Mouse (Mus musculus) lung, postnatal 14 days (tissue): Measurements from ENCODE around the gene Ust.
"Not testable (repeated sequence)": the region's sequence is repeated elsewhere in the genome, so short reads cannot be mapped to it uniquely, and the experiment has no call there.

Experiments used
- DNase-seq: peaks from one replicate; pipeline ENCODE4 v3.0.0; 2021

Ust gene

DNA sequence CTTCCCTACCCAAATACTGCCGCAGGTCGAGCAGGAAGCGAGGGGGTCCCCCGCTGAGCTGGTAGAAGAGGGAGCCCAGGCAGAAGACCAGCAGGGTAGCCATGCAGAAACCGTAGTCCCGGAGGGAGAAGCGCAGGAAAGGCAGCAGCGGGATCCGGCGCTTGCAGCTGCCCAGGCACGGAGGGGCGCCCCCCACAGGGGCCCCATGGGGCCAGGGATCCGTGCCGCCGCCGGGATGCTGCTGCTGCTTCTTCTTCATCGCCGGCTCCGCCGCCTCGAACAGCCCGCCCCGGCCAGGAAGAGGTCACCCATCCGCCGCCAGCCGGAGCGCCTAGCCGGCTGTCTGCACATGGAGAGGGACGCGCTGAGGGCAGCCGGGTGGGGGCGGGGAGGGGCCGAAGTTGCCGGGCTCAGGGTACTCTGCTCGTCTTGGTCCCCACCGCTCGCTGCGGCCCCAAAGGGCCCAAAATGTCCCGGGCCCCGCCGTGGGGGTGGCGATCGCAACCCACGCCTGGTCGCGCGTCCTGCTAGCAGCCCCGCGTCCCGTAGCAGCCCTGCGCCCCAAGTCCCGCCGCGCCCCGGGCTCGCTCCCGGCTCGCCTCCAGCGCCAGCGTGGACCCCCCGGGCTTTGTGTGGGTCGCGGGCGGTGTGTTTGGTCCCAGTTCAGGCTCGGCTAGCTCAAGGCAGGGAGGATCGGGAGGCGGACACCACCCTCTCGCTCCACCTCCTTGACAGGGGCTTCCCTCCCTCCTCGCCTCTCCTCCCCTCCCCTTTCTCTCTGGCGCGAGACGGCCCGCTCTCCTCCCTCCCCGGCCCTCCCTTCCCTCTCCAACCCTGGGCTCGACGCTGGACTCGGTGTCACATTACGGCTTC is at the start of gene Ust:
Ust (minus strand) TSS at position 685 of the 873 bp plus-strand sequence.
- peak; percentile 80 for DNase-seq

DNA sequence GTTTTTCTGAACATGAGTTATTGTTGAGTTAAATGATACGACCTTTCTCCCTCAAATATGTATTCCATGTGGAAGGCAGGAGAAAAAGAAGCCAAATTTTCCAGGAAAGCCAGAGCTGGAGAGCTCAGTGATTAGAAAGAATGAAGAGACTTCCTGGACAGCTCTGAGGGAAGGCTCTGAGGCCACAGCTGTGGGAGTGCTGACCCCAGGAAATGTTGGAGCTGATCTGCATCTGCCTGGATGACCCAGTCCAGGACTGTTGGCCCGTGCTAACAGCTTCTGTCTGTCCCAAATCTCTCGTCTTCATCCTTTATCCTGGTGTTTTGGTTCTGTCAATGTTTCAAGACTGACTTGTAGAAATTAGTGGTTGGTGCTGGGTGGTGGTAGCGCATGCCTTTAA is 42.7 kb upstream of the Ust start:
- DNase-seq: no peak

DNA sequence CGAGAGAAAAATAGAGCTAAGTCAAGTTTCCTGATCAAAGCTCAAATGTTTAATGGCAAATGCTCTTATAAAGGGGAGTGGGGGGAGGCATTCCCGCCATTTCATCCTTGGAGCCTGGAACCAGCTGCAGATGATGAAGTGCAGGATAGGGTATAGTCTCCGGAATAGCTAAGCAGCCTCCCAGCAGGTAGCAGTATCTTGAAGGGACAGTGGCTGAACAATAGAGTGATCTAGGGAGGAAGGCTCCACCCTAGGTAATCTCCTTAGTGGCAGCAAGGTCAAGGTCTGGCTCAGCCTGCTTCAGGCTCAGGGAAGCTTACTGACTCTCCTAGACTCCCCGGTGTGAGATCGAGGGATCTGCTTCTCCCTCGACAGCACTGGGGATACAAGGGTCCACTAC is 40.9 kb upstream of the Ust start:
- DNase-seq: not testable (repeated sequence)

DNA sequence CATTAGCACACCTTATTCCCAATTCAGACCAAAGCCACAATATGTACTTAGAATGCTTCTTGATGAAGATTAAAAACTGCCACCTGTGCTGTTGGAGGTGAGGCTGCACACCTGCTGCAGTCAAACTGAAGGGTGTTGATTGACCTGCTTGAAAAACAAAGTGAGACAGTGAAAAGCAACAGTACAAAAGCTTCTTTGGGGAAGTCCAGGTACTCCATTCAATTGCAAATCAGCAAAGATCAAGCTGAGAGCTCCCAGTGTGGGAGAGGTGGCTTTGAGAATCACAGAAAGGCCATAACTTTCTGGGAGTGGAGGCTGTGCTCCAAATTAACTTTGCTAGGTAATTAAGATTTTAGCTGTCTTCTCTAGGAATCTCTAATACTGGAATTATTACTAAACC is 33.6 kb upstream of the Ust start:
- DNase-seq: not testable (repeated sequence)

DNA sequence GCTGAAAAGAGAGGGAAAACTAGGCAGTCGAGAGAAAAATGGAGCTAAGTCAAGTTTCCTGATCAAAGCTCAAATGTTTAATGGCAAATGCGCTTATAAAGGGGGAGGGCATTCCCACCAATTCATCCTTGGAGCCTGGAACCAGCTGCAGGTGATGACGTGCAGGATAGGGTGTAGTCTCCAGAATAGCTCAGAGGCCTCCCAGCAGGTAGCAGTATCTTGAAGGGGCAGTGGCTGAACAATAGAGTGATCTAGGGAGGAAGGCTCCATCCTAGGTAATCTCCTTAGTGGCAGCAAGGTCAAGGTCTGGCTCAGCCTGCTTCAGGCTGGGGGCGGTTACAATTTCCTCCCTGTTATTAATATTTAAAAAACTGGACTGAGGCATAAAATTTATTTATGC is 33.0 kb upstream of the Ust start:
- not testable (repeated sequence) for DNase-seq

DNA sequence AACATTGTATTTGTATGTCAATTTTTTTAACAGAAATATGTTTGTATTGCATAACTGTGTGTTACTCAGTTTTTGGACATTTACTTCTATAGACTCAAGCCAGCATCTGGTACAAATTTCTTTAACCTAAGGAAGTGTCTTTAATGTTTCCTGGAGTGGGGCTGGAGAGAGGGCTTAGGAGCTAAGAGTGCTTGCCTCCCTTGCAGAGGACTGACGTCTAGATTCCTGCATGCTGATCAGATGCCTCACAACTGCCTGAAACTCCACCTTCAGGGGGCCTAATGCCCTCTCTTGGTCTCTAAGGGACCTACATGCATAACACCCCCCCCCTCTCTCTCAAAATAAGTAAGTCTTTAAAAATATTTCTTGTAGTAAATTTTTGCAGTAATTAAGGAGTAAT is 22.9 kb upstream of the Ust start:
- no peak for DNase-seq

DNA sequence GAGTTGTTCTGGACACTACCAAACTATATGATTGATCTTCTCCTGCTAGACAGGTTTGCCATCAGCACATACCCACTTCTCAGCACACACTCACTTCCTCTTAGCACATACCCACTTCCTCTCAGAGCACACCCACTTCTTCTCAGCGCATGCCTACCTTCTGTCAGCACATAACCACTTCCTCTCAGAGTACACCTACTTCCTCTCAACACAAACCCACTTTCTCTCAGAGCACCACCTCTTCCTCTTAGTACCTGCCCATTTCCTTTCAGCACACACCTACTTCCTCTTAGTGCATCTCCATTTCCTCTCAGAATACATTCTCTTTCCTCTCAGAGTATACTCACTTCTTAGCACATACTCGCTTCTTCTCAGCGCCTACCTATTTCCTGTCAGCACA is 16.8 kb upstream of the Ust start:
- DNase-seq: no peak

DNA sequence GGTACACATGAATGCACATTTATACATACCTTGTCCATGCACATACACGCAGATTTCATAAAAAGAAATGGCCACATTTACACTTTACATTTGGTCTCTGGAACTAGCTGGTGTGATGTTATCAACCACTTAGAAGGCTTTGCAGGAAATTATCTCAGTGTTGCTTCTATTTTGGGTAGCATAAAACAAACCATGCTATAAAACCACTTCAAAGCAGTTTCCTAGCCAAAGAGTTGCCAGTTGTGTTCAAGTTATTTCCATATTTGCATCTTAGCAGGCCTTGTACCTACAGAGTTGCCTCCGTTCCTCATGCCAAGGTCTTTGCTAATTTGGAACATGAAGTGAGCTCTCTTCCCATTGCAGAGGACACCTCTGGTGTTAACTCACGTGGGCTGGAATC is 13.0 kb upstream of the Ust start:
- DNase-seq: no peak

DNA sequence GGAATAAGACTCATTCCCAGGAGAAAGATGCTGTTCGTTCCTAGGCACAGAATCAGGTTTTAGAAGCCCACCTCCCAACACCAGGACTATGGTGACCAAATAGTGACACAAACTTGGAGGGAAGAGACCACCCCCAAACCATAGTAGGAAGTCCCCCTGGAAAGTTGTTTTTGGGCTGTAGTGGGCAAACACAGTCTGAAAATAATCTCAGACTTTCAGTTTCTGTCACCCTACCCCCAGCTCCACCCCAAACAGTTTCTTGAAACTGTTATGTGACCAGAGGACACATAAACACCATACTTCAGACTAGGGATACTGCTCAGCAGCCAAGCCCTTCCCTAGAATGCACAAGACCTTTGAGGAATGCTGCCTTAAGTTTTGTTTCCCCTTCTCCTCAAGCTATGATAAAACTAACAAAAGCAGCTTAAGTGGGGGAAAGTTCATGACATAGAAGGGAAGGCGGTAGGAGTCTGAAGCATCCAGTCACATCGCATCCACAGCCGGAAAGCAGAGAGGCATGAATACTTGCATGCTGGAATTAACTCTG is 12.0 kb upstream of the Ust start:
- DNase-seq: no peak

DNA sequence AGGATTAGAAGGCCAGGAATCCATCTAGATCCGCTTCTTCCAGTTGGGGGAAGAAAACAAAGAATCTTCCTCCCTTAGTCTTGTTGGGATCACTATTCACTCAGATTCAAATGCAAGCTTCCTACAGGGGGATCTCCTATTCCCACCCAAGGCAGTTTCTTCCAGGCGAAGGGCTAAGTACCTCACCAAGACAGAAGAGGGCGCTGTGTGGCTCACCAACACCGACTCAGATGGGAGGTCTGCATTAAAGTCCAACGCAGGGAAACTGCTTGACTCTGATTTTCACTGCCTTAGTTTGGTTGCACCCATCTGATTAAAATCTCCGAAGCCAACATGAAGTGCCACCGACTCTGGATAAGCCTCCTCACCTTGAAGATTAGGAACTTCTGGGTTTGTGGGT is 10.5 kb upstream of the Ust start:
- peak; percentile 49 for DNase-seq

DNA sequence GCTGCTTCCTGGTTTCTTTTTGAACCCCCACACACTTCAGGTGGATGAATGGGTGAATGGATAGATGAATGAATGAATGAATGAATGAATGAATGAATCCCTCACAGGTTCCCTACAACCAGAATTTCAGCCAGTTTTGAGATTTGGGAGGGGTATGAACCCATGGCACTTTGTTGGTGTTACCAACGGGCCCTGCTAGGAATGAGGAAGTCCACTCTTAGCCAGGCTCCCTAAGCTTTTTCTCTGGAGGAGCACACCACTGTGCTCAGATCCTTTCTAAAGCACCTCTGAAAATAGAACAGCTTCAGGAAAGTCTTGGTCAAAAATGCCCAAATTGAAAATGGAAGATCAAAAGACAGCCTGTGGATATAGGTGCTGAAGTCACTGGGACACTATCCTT is 6.7 kb upstream of the Ust start:
- no peak for DNase-seq

DNA sequence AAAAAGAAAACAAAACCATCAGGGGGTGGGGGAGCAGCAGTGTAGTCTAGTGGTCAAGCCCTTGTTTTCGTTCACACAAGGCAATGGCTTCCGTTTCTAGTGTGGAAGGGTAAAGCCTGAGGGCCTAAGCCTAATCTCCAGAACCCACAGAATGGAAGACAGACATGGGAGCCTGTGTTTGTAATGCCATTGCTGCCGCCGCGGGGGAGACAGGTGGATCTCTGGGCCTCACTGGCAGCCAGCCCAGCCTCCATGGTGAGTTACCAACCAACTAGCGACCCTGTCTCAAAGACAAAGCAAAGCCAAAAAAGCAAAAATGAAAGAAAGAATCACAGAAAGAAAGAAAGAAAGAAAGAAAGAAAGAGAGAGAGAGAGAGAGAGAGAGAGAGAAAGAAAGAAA is 2.9 kb upstream of the Ust start:
- DNase-seq: no peak

DNA sequence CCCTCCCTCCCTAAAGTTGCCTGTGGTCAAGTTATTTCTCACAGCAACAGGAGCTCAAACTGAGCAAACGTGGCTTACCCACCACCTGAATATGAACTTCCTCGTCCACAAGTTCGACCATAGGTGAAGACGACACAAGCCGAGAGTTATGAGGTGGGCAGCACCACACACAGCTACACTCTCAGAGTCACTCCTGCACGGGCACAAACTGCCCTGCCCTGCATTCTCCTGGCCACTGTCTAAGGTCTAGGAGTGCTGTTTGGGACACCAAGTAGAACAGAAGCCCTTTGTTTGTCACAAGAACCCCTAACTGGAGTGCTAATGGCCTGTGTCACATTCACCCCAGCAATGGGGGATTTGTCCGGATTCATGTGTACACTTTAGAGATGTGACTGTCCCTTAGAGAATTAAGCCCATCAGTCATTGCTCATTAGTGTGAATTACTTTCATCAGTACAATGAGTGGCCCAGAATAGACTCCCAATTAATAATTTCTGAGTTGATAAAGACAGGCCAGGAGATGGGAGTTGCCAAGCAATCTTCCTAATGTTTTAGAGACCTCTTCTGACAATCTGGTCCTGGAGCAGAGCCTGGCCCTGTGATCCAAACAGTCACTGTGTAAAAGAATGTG is 2.3 kb upstream of the Ust start:
- no peak for DNase-seq

DNA sequence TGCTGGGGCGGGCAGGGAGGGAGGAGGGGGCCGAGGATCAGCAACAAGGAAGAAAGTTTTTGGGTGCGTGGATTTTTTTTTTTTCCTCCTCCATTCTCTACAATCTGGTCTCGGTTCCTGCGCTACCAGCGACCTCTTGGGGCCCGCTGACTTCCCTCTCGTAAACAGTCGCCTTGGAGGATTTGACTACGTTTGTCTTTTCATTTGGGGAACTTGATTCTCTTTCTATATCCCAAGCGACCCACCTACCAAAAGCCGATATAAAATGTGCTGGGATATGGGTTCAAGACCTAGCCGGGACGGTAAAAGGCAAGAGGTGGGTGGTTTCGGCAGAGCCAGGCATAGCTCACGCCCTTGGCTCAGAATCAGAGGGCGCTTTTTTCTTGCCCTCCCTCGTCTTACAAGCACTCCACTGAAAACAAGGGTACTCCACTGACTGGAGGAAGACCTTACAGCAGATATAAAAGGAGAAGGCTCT is 428 bp upstream of the Ust start:
- peak; percentile 34 for DNase-seq

DNA sequence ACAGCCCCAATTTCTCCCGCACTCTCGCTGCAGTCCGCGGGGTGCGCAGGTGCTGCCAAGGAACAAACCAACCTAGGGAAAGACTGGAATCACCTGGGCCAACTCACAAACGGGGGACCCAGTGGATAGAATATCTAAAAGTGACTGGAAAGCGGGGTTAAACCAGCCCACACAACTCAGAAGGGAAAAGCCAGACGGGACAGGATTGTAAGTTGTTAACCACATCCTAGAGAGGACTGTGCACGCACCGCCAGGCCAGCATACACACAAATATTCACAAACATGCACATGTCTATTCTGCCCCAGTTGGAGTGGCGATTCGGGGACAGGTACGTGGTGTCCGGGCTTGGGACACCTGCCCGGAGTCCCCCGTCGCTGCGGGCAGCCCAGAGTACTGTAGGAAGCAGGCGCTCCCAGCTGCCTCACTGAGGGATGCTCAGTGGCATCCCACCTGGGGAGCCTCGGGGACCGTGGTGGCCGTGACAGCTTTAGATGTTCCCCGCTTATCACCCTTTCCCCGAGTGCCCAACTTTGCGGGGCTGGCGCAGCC is 959 bp downstream of the Ust start:
- no peak for DNase-seq

DNA sequence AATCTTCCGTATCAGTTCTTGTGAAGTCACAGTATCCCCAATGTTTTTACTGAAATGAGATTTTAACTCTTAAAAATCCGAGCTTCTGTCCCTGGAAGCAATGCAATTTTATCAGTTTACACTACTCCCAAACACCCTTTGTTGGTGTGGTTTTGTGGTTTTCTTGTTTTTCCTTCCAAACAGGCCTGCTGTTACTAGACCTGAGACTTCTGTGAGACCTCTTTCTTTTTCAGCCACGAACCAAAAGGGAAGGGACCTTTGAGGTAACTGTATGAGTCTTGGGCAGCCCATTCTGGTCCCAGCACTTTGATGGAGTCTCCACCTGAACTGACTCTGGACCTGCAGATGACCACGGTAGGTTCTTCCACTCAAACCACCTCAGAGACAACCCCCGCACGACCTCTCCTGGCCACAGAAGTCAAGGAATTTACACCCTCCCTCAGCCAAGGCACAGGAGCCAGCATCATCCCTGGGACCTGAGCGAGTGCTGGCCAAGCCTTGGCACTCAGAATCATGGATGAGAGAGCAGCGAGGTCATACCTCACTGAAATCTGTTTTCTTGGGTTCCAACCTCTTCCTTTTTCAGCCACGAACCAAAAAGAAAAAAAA is 1.6 kb downstream of the Ust start:
- no peak for DNase-seq

DNA sequence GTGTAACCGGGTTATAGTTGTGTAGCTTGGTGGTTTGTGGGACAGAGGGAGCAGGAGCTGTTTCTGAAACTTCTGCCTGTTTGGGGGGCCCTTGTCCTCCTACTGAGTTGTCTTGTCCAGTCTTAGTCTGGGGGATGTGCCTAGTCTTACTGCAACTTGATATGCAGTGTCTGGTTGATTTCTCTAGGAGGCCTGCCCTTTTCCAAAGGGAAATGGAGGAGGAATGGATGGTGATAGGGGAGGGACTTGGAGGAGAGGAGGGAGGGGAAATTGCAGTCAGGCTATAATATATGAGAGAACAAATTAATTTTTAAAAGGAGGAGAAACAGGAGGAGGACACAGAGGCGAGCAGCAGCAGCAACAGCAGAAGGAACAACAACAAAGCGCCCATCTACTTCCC is 4.9 kb downstream of the Ust start:
- DNase-seq: no peak

DNA sequence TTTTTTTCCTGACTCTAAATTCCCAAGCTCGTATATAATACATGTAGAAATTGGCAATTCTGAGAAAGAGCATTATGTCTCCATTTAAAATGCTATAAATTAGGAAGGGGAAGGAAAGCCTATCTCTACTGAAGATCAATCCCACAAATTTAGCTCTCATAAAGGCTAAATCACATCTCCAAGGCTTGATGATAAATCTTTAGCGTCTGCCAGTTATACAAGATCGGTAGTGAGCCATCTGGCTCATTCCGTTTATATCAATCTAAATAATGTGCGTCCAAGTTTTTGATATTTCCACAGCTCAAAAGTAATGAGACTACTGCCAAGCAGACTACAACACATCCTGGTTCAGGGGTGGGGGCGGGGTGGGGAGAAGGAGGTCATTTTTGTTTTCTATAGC is 6.4 kb downstream of the Ust start:
- no peak for DNase-seq

DNA sequence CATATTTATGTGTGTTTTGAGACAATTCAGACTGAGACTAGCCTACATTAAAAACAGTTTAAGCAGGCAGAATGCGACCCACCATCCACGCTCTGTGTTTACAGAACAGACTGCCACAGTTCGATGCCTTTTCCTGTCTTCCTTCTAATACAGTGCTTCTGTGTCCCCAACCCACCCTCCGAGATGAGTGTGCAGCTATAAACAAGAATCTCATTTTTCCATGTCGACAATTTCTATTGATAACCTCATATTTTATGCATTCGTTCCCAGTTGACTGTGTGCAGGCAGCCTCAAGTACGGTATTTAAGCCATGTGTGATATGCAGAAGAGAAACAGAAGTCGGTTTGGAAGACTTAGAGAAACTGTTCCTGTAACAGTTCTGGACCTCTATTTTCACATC is 6.9 kb downstream of the Ust start:
- DNase-seq: no peak

DNA sequence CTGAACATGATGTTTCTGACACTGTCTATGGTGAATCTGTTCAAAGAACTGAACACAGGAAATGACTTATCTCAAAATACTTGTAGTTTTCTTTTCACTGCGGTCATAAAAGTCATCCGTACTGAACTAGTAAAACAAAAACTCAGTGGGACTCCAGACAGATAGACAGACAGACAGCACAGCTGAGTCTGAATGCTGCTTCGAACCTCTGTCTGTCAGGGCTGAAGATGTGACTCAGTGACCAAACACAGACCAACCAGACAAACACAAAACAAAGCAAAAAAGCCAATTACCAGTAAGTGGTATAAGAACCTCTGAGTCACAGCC is 12.4 kb downstream of the Ust start:
- DNase-seq: no peak

DNA sequence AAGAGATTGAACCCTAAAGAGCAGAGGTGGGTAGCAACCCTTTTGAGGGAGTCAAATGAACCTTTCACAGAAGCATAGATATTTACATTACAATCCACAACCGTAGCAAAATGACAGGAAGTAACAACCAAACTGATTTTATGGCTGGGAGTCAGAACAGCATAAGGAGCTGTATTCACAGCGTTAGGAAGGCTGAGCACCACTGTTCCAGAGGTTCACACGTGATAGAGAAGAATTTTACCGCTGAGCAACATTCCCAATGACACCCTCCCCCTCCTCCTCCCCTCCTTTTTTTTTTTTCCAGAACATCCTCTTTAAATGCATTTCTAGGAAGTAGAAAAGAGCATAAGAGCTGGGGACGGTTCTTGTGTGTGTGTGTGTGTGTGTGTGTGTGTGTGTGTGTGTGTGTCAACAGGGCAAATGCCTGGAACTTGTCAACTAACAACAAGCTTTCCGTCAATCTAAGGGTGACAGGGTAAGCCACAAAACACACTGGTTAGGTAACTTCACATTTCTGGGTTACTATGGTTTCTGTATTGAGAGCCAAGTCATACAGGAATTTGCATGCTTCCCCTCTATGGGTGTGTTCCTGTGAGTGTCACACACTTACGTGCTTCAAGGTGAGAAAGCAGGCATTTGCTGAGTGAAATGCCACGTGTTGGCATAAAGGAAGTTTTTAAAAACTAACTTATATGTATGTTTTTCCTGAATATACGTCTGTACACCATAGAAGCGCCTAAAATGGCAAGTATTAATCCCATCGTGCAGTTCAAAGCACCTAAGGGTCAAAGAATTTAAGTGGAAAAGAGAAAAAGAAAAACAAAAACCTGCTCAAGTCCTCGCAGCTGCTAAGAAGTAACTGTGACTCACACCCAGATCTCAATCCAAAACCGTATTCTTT is 13.0 kb downstream of the Ust start:
- no peak for DNase-seq

DNA sequence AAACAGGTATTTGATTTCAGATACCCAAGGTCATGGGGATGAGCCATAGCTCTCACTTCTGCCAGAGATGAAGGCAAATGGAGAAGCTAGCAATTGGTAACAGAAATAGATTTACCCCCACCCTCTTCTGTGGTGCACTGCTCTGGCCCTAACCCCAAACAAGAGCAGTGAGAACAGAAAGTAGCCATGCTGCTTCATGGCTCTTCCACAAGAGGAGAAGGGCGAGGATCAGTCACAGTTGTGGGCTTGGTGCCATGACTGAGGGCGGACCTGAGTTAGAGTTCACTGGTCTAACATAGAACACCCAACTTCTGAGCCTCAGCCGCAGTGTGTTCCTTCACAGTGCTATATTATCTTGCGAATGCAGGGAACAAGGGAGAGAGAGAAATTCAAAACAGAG is 13.8 kb downstream of the Ust start:
- DNase-seq: peak; percentile 10
